Mouse (Mus musculus): ENCODE data around the gene Zfp568. TPM values are rescaled to one million over a fixed set of nuclear protein-coding genes. Genes with fewer than 3 reads are reported as not detected.

Zfp568 gene
- total RNA-seq (2014; rRNA removed; ENCODE audit: low replicate concordance) (38.3 and 39.3 TPM in 2 replicates), polyA plus RNA-seq (2015; fragmentation: Nextera tagmentation; extraction: Ambion mirVana) (9.5 and 13.6 TPM in 2 replicates)

DNA sequence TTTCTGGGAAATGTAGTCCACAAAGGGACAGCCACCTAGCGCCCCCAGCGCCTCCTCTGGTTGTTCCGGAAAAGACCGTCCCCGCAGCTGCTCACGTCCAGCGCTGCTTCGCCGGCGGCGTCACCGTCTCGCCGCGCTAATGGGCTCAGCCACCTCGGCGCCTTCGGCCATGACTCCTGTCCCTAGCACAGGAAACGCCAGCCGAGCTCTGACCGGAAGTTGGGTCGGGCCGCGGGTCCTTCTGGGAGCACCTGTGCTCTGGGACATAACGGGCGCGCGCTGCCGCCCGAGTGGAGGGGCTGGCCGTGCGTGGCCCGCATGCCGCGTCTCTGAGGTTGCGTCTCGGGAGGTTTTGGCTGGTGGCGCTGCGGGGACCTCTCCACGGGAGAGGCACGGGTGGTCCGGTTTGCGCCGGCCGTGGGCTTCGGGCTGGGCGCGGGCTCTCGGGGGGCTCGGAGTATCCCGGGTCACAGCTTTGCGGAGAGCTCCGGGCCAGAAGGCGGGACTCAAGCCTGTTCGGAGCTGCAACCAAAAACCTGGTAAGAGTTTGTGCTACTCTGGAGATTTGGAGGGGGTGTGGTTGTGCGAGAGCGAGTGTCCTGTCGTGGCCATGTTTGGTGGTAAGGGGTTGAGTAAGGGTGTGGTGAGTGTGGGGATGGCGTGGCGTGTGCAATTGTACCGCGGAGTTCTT lies at the start of gene Zfp568:
TSS of gene Zfp568 (plus strand) at position 266 of the 691 bp plus-strand sequence.
- peak; percentile 79; the same call in 1 of the 2 replicates for TF ChIP-seq EP300 (IDR thresholded peaks at IDR 0.05; ENCODE audit: low read depth)
- TF ChIP-seq CTCF (IDR thresholded peaks at IDR 0.05; ENCODE audit: low read depth), result peak; percentile 65
- H3K9ac ChIP-seq (replicated peaks; ENCODE audit: low read depth, low read length), result peak within 1 kb of the TSS; percentile 91
- H3K27me3 ChIP-seq (ENCODE audit: control insufficient read depth, insufficient read depth, low read length), result no peaks in the 10 kb centered on the region
- H3K4me3 ChIP-seq (ENCODE audit: low read depth, low read length), result peak within 1 kb of the TSS; percentile 90
- DNase-seq (ENCODE audit: low spot score) (peak; percentile 96), ATAC-seq (ENCODE audit: insufficient read depth, low read depth) (peak; percentile 93)
- peak within 1 kb of the TSS; percentile 64 for H3K4me2 ChIP-seq (ENCODE audit: low read depth, low read length)
- H3K36me3 ChIP-seq (replicated peaks; ENCODE audit: control insufficient read depth, insufficient read depth, low read length), result peaks cover 29% of the 10 kb centered on the region
- H3K27ac ChIP-seq (ENCODE audit: low read depth), result peak within 1 kb of the TSS; percentile 99
- H3K4me1 ChIP-seq (ENCODE audit: control insufficient read depth, insufficient read depth), result peaks cover 21% of the 10 kb centered on the region
- under 1% methylated on average over 62 of the region's 62 CpGs for WGBS
- H3K9me3 ChIP-seq (replicated peaks; ENCODE audit: control insufficient read depth, low read length), result 0 out of 2 replicates have a peak, but pooled peaks cover 3% of the 10 kb centered on the region

- Histone ChIP-seq H3K4me1 (ENCODE audit: control insufficient read depth, insufficient read depth) (peaks cover 6% of the 10 kb centered on the region; the same call in 1 of the 2 replicates), H3K4me2 (ENCODE audit: low read depth, low read length) (no peak overlapping the region), H3K9me3 (replicated peaks; ENCODE audit: control insufficient read depth, low read length) (no peaks in the 10 kb centered on the region), H3K36me3 (replicated peaks; ENCODE audit: control insufficient read depth, insufficient read depth, low read length) (peaks cover 39% of the 10 kb centered on the region), H3K27me3 (ENCODE audit: control insufficient read depth, insufficient read depth, low read length) (no peaks in the 10 kb centered on the region), H3K27ac (ENCODE audit: low read depth) (no peak overlapping the region), H3K4me3 (ENCODE audit: low read depth, low read length) (no peak overlapping the region), H3K9ac (replicated peaks; ENCODE audit: low read depth, low read length) (no peak overlapping the region)
- no peak for TF ChIP-seq EP300 (IDR thresholded peaks at IDR 0.05; ENCODE audit: low read depth)
- 89% methylated on average over 6 of the region's 6 CpGs for WGBS
- no peak for ATAC-seq (ENCODE audit: insufficient read depth, low read depth)
- no peak for DNase-seq (ENCODE audit: low spot score)
These were observed 44.9 kb upstream of the Zfp568 start for GRCm38 (mm10) chr7:29938856-29939255.

DNA sequence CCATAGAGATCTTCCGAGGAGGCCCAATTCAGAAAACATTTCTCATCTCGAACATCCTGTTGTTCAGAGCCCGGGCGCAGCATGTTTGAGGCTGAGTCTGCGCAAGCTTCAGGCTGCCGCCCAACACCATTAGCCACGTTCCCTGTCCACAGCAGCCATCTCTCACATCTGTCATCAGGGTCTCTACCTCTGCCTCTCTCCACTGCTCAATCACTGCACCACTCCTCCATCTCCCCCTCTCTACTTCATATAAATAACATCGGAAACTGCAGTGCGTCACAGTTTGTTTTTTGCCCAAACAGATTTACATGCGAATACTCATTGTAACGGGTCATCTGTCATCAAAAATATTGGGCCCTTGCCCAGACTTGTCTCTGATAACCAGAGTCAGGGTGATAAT lies 42.7 kb upstream of the Zfp568 start:
- Histone ChIP-seq H3K4me3 (ENCODE audit: low read depth, low read length) (no peak overlapping the region), H3K27me3 (ENCODE audit: control insufficient read depth, insufficient read depth, low read length) (no peaks in the 10 kb centered on the region), H3K36me3 (replicated peaks; ENCODE audit: control insufficient read depth, insufficient read depth, low read length) (peaks cover 17% of the 10 kb centered on the region), H3K27ac (ENCODE audit: low read depth) (peak overlapping the region; percentile 46), H3K4me2 (ENCODE audit: low read depth, low read length) (no peak overlapping the region), H3K4me1 (ENCODE audit: control insufficient read depth, insufficient read depth) (peaks cover 6% of the 10 kb centered on the region; the same call in 1 of the 2 replicates), H3K9me3 (replicated peaks; ENCODE audit: control insufficient read depth, low read length) (no peaks in the 10 kb centered on the region), H3K9ac (replicated peaks; ENCODE audit: low read depth, low read length) (no peak overlapping the region)
- TF ChIP-seq EP300 (IDR thresholded peaks at IDR 0.05; ENCODE audit: low read depth) (no peak), CTCF (IDR thresholded peaks at IDR 0.05; ENCODE audit: low read depth) (no peak)
- DNase-seq (ENCODE audit: low spot score), result peak; percentile 40
- peak; percentile 62 for ATAC-seq (ENCODE audit: insufficient read depth, low read depth)
- WGBS, result 55% methylated on average over 11 of the region's 11 CpGs

DNA sequence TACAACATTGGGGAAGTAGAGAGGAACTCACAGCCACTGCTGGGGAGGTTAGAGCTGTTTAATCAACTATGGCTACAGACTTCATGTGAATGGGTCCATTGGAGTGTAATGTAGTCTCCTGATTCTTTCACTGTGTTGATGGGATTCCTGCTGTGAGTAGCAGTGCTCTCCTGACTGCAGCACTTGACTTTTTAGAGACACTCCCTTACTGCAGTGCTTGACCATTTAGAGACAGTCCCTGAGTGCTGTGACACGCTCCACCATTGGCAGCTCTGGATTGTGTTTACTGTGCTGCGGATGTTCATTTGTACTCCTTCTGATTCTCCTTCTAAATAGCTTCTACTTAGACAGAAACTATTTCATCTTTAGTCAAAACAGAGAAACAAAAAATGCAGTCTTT lies 41.0 kb upstream of the Zfp568 start:
- Histone ChIP-seq H3K9ac (replicated peaks; ENCODE audit: low read depth, low read length) (no peak overlapping the region), H3K9me3 (replicated peaks; ENCODE audit: control insufficient read depth, low read length) (no peaks in the 10 kb centered on the region), H3K4me2 (ENCODE audit: low read depth, low read length) (peak overlapping the region; percentile 26; the same call in 1 of the 2 replicates), H3K27me3 (ENCODE audit: control insufficient read depth, insufficient read depth, low read length) (no peaks in the 10 kb centered on the region), H3K27ac (ENCODE audit: low read depth) (no peak overlapping the region), H3K36me3 (replicated peaks; ENCODE audit: control insufficient read depth, insufficient read depth, low read length) (peaks cover 2% of the 10 kb centered on the region; the same call in 1 of the 2 replicates), H3K4me3 (ENCODE audit: low read depth, low read length) (no peak overlapping the region), H3K4me1 (ENCODE audit: control insufficient read depth, insufficient read depth) (peaks cover 6% of the 10 kb centered on the region; the same call in 1 of the 2 replicates)
- 33% methylated on average over 2 of the region's 2 CpGs for WGBS
- DNase-seq (ENCODE audit: low spot score) (peak; percentile 32), ATAC-seq (ENCODE audit: insufficient read depth, low read depth) (peak; percentile 55)
- TF ChIP-seq EP300 (IDR thresholded peaks at IDR 0.05; ENCODE audit: low read depth), result no peak
- TF ChIP-seq CTCF (IDR thresholded peaks at IDR 0.05; ENCODE audit: low read depth), result no peak

DNA sequence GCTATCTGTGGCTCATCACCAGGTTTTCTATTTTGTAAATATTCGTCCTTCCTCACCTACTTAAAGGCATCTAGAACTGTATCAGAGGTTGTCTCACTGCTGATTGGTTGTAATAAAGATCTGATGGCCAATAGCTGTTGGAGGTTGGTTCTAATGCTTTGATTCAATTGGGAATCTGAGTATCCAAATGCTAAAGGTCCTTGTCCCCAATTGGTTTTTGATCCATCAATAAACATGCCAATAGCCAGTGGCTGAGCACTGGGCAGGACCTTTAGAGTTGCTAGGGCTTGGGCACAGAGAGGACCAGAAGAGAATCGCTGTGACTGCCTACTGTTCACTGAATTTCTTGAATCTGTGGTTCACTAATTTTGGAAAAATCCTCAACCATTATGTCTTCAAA lies 40.0 kb upstream of the Zfp568 start:
- H3K4me3 ChIP-seq (ENCODE audit: low read depth, low read length), result no peak overlapping the region
- WGBS, result 74% methylated on average over 2 of the region's 2 CpGs
- DNase-seq (ENCODE audit: low spot score) (no peak), ATAC-seq (ENCODE audit: insufficient read depth, low read depth) (no peak)
- no peak overlapping the region for H3K4me2 ChIP-seq (ENCODE audit: low read depth, low read length)
- no peak overlapping the region for H3K9ac ChIP-seq (replicated peaks; ENCODE audit: low read depth, low read length)
- H3K9me3 ChIP-seq (replicated peaks; ENCODE audit: control insufficient read depth, low read length), result no peaks in the 10 kb centered on the region
- TF ChIP-seq EP300 (IDR thresholded peaks at IDR 0.05; ENCODE audit: low read depth), result no peak
- TF ChIP-seq CTCF (IDR thresholded peaks at IDR 0.05; ENCODE audit: low read depth), result no peak
- no peaks in the 10 kb centered on the region; the same call in 1 of the 2 replicates for H3K36me3 ChIP-seq (replicated peaks; ENCODE audit: control insufficient read depth, insufficient read depth, low read length)
- no peaks in the 10 kb centered on the region for H3K27me3 ChIP-seq (ENCODE audit: control insufficient read depth, insufficient read depth, low read length)
- peaks cover 6% of the 10 kb centered on the region; the same call in 1 of the 2 replicates for H3K4me1 ChIP-seq (ENCODE audit: control insufficient read depth, insufficient read depth)
- H3K27ac ChIP-seq (ENCODE audit: low read depth), result no peak overlapping the region

Measured in heart, postnatal 0 days (tissue).